Mouse (Mus musculus) heart, adult 11 months (tissue): Measurements from ENCODE around the gene Cep89.

Source experiments
- DNase-seq: peaks from one replicate; pipeline ENCODE4 v3.0.0; 2022

The Cep89 gene

GRCm38 (mm10) chr7:35396542-35397168 is at the start of gene Cep89, which contains the start of gene Faap24:
TSS of gene Cep89 (plus strand) at chr7:35397035.
TSS of gene Faap24 (minus strand) at chr7:35396836.
- peak; percentile 100 for DNase-seq

GRCm38 (mm10) chr7:35347918-35348700 is 48.7 kb upstream of the Cep89 start:
- peak; percentile 88 for DNase-seq

- DNase-seq, result no peak
Observed at GRCm38 (mm10) chr7:35349022-35349421, 47.8 kb upstream of the Cep89 start.

- DNase-seq, result no peak
Observed at GRCm38 (mm10) chr7:35349886-35350684, 46.8 kb upstream of the Cep89 start.

- DNase-seq, result no peak
Observed at GRCm38 (mm10) chr7:35351155-35351554, 45.7 kb upstream of the Cep89 start.

GRCm38 (mm10) chr7:35353306-35353705 is 43.5 kb upstream of the Cep89 start:
- DNase-seq, result no peak

GRCm38 (mm10) chr7:35355303-35355872 is 41.4 kb upstream of the Cep89 start:
- no peak for DNase-seq

- no peak for DNase-seq
Observed at GRCm38 (mm10) chr7:35357621-35358020, 39.2 kb upstream of the Cep89 start.

- DNase-seq, result no peak
Observed at GRCm38 (mm10) chr7:35362253-35362652, 34.6 kb upstream of the Cep89 start.

- DNase-seq, result no peak
Observed at GRCm38 (mm10) chr7:35362868-35363267, 34.0 kb upstream of the Cep89 start.

- no peak for DNase-seq
Observed at GRCm38 (mm10) chr7:35365161-35365910, 31.5 kb upstream of the Cep89 start.

GRCm38 (mm10) chr7:35371096-35371495 is 25.7 kb upstream of the Cep89 start:
- peak; percentile 85 for DNase-seq

- no peak for DNase-seq
Observed at GRCm38 (mm10) chr7:35372483-35373017, 24.3 kb upstream of the Cep89 start.

- DNase-seq, result peak; percentile 89
Observed at GRCm38 (mm10) chr7:35373146-35373989, 23.5 kb upstream of the Cep89 start.

GRCm38 (mm10) chr7:35374265-35374664 is 22.6 kb upstream of the Cep89 start:
- DNase-seq, result no peak

- no peak for DNase-seq
Observed at GRCm38 (mm10) chr7:35376623-35377022, 20.2 kb upstream of the Cep89 start.

- DNase-seq, result peak; percentile 85
Observed at GRCm38 (mm10) chr7:35379492-35380119, 17.2 kb upstream of the Cep89 start.

- DNase-seq, result peak; percentile 96
Observed at GRCm38 (mm10) chr7:35380351-35380750, 16.5 kb upstream of the Cep89 start.

GRCm38 (mm10) chr7:35381861-35382260 is 15.0 kb upstream of the Cep89 start:
- DNase-seq, result no peak

GRCm38 (mm10) chr7:35382706-35383353 is 14.0 kb upstream of the Cep89 start:
- no peak for DNase-seq
